Mouse (Mus musculus): ENCODE data around the gene Entpd5.

The Entpd5 gene

GRCm38 (mm10) chr12:84408819-84409507 lies at the start of gene Entpd5, which contains the start of gene Bbof1:
TSS of gene Entpd5 (minus strand) at chr12:84409029.
TSS of gene Bbof1 (plus strand) at chr12:84409071.
- DNase-seq (ENCODE audit: extremely low read depth, insufficient read length, low spot score), result peak; percentile 83

GRCm38 (mm10) chr12:84456911-84457310 lies 48.1 kb upstream of the Entpd5 start:
- DNase-seq (ENCODE audit: extremely low read depth, insufficient read length, low spot score), result no peak

- no peak for DNase-seq (ENCODE audit: extremely low read depth, insufficient read length, low spot score)
These were observed 43.0 kb upstream of the Entpd5 start for GRCm38 (mm10) chr12:84451801-84452200.

- DNase-seq (ENCODE audit: extremely low read depth, insufficient read length, low spot score), result peak; percentile 91
These were observed 42.2 kb upstream of the Entpd5 start, which contains the start of the genes Aldh6a1 and Lin52 for GRCm38 (mm10) chr12:84450718-84451646. TSS of gene Aldh6a1 (minus strand) at chr12:84451004. TSS of gene Lin52 (plus strand) at chr12:84451422.

- DNase-seq (ENCODE audit: extremely low read depth, insufficient read length, low spot score), result no peak
These were observed 41.5 kb upstream of the Entpd5 start for GRCm38 (mm10) chr12:84450351-84450717.

- no peak for DNase-seq (ENCODE audit: extremely low read depth, insufficient read length, low spot score)
These were observed 41.1 kb upstream of the Entpd5 start for GRCm38 (mm10) chr12:84449887-84450286.

- no peak for DNase-seq (ENCODE audit: extremely low read depth, insufficient read length, low spot score)
These were observed 39.4 kb upstream of the Entpd5 start for GRCm38 (mm10) chr12:84448181-84448580.

- no peak for DNase-seq (ENCODE audit: extremely low read depth, insufficient read length, low spot score)
These were observed 38.6 kb upstream of the Entpd5 start for GRCm38 (mm10) chr12:84447386-84447785.

- no peak for DNase-seq (ENCODE audit: extremely low read depth, insufficient read length, low spot score)
These were observed 33.7 kb upstream of the Entpd5 start for GRCm38 (mm10) chr12:84442526-84442925.

GRCm38 (mm10) chr12:84438697-84439096 lies 29.9 kb upstream of the Entpd5 start:
- no peak for DNase-seq (ENCODE audit: extremely low read depth, insufficient read length, low spot score)

GRCm38 (mm10) chr12:84429825-84430224 lies 21.0 kb upstream of the Entpd5 start:
- no peak for DNase-seq (ENCODE audit: extremely low read depth, insufficient read length, low spot score)

GRCm38 (mm10) chr12:84423990-84424389 lies 15.2 kb upstream of the Entpd5 start:
- no peak for DNase-seq (ENCODE audit: extremely low read depth, insufficient read length, low spot score)

- no peak for DNase-seq (ENCODE audit: extremely low read depth, insufficient read length, low spot score)
These were observed 8.7 kb upstream of the Entpd5 start for GRCm38 (mm10) chr12:84417605-84417922.

GRCm38 (mm10) chr12:84416834-84417604 lies 8.2 kb upstream of the Entpd5 start, which contains the start of gene Rnf113a2:
TSS of gene Rnf113a2 (plus strand) at chr12:84417196.
- no peak for DNase-seq (ENCODE audit: extremely low read depth, insufficient read length, low spot score)

- no peak for DNase-seq (ENCODE audit: extremely low read depth, insufficient read length, low spot score)
These were observed 683 bp downstream of the Entpd5 start for GRCm38 (mm10) chr12:84407874-84408818.

- no peak for DNase-seq (ENCODE audit: extremely low read depth, insufficient read length, low spot score)
These were observed 1.6 kb downstream of the Entpd5 start for GRCm38 (mm10) chr12:84407259-84407658.

- no peak for DNase-seq (ENCODE audit: extremely low read depth, insufficient read length, low spot score)
These were observed 4.3 kb downstream of the Entpd5 start for GRCm38 (mm10) chr12:84404541-84404940.

- DNase-seq (ENCODE audit: extremely low read depth, insufficient read length, low spot score), result no peak
These were observed 5.9 kb downstream of the Entpd5 start for GRCm38 (mm10) chr12:84402923-84403322.

GRCm38 (mm10) chr12:84400653-84401052 lies 8.2 kb downstream of the Entpd5 start:
- no peak for DNase-seq (ENCODE audit: extremely low read depth, insufficient read length, low spot score)

- no peak for DNase-seq (ENCODE audit: extremely low read depth, insufficient read length, low spot score)
These were observed 8.8 kb downstream of the Entpd5 start for GRCm38 (mm10) chr12:84400068-84400467.
